Mouse (Mus musculus): Measurements from ENCODE around the gene Col4a3. TPM values are rescaled to one million over a fixed set of nuclear protein-coding genes. Genes with fewer than 3 reads are reported as not detected.

Col4a3 gene
- polyA plus RNA-seq, 1 experiment: 2.5 TPM

- 50% methylated on average over 4 of the region's 4 CpGs for WGBS
- TF ChIP-seq CTCF (IDR thresholded peaks at IDR 0.05; ENCODE audit: control insufficient read depth, insufficient read depth, low read length) (no peak), POLR2A (IDR thresholded peaks at IDR 0.05; ENCODE audit: borderline replicate concordance, control insufficient read depth, low read depth, low read length) (no peak)
- no peak overlapping the region for H3K27ac ChIP-seq (ENCODE audit: control insufficient read depth, insufficient read depth, low read depth, low read length, poor library complexity)
- H3K4me1 ChIP-seq (ENCODE audit: control insufficient read depth, insufficient read depth, low read length): no peaks in the 10 kb centered on the region
- H3K4me3 ChIP-seq (replicated peaks; ENCODE audit: control insufficient read depth, low read depth, low read length): no peak overlapping the region
These were observed 3.5 kb downstream of the Col4a3 start for GRCm38 (mm10) chr1:82590266-82590665.

DNA sequence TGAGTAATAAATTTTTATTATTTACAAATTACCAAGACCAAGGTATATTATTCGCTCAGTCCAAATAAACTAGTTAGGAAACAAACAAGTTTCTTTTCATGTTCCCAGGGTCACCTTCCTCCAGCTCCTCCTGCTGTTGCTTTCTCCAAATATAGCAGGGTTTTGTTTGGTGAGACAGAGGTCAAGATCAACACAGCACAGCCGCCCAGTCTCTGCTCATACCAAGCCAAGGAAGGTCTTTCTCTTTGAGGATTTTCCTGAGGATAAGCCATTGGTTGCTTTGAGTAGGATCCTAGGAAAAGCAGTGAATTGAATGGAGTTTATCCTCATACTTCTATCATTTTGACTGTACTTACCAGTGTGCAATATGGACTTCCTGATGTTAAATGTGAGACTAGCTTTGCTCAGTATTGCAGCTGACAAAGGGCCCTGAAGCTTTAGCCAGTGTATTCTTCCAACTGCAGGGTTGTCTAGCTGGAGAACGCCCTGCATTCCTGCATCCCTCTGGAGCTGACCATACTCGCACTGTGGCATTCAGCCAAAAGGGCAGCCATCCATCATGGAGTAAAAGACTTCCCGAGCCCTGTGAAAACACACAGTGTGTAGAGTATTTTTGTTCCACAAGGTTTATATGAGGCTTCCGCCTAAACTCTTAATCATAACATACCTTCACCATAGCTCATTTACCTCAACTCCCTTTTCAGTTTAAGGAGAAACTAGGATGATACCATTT, 10.3 kb downstream of the Col4a3 start:
- TF ChIP-seq CTCF (IDR thresholded peaks at IDR 0.05; ENCODE audit: control insufficient read depth, insufficient read depth, low read length) (no peak), POLR2A (IDR thresholded peaks at IDR 0.05; ENCODE audit: borderline replicate concordance, control insufficient read depth, low read depth, low read length) (no peak)
- 64% methylated on average over 6 of the region's 6 CpGs for WGBS
- no peak overlapping the region for H3K27ac ChIP-seq (ENCODE audit: control insufficient read depth, insufficient read depth, low read depth, low read length, poor library complexity)
- H3K4me3 ChIP-seq (replicated peaks; ENCODE audit: control insufficient read depth, low read depth, low read length): no peak overlapping the region
- H3K4me1 ChIP-seq (ENCODE audit: control insufficient read depth, insufficient read depth, low read length): no peaks in the 10 kb centered on the region

GRCm38 (mm10) chr1:82603198-82603950, 16.7 kb downstream of the Col4a3 start:
- TF ChIP-seq POLR2A (IDR thresholded peaks at IDR 0.05; ENCODE audit: borderline replicate concordance, control insufficient read depth, low read depth, low read length) (no peak), CTCF (IDR thresholded peaks at IDR 0.05; ENCODE audit: control insufficient read depth, insufficient read depth, low read length) (no peak)
- H3K27ac ChIP-seq (ENCODE audit: control insufficient read depth, insufficient read depth, low read depth, low read length, poor library complexity): no peak overlapping the region
- no peaks in the 10 kb centered on the region for H3K4me1 ChIP-seq (ENCODE audit: control insufficient read depth, insufficient read depth, low read length)
- no peak overlapping the region for H3K4me3 ChIP-seq (replicated peaks; ENCODE audit: control insufficient read depth, low read depth, low read length)
- WGBS: 71% methylated on average over 7 of the region's 7 CpGs

- 77% methylated on average over 7 of the region's 7 CpGs for WGBS
- Histone ChIP-seq H3K27ac (ENCODE audit: control insufficient read depth, insufficient read depth, low read depth, low read length, poor library complexity) (no peak overlapping the region), H3K4me3 (replicated peaks; ENCODE audit: control insufficient read depth, low read depth, low read length) (no peak overlapping the region), H3K4me1 (ENCODE audit: control insufficient read depth, insufficient read depth, low read length) (no peaks in the 10 kb centered on the region)
- no peak for TF ChIP-seq POLR2A (IDR thresholded peaks at IDR 0.05; ENCODE audit: borderline replicate concordance, control insufficient read depth, low read depth, low read length)
These were observed 18.6 kb downstream of the Col4a3 start for GRCm38 (mm10) chr1:82605347-82605746.

DNA sequence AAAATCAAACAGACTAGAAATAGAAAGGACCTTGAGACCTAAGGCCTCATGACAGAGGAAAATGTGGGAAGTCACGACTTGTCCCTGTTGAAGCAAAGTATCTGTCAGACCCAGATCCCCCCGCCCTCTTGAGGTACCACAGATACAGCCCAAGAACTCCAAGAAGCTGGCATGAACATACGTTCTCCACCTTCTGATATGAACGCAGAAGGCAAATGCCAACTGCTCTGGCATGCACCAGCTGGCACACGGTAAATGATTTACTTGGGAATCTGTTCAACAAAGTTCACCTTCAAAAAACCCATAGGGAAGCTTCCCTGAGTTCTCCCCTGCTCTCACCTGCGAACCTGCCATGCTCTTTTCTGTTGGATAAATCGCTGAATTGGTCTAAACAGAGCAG, 19.1 kb downstream of the Col4a3 start:
- no peak for TF ChIP-seq CTCF (IDR thresholded peaks at IDR 0.05; ENCODE audit: control insufficient read depth, insufficient read depth, low read length)
- TF ChIP-seq POLR2A (IDR thresholded peaks at IDR 0.05; ENCODE audit: borderline replicate concordance, control insufficient read depth, low read depth, low read length): no peak
- 75% methylated on average over 7 of the region's 7 CpGs for WGBS
- Histone ChIP-seq H3K27ac (ENCODE audit: control insufficient read depth, insufficient read depth, low read depth, low read length, poor library complexity) (no peak overlapping the region), H3K4me1 (ENCODE audit: control insufficient read depth, insufficient read depth, low read length) (no peaks in the 10 kb centered on the region), H3K4me3 (replicated peaks; ENCODE audit: control insufficient read depth, low read depth, low read length) (no peak overlapping the region)

GRCm38 (mm10) chr1:82608646-82609262, 22.0 kb downstream of the Col4a3 start:
- Histone ChIP-seq H3K27ac (ENCODE audit: control insufficient read depth, insufficient read depth, low read depth, low read length, poor library complexity) (no peak overlapping the region), H3K4me3 (replicated peaks; ENCODE audit: control insufficient read depth, low read depth, low read length) (no peak overlapping the region), H3K4me1 (ENCODE audit: control insufficient read depth, insufficient read depth, low read length) (no peaks in the 10 kb centered on the region)
- 55% methylated on average over 9 of the region's 9 CpGs for WGBS
- TF ChIP-seq POLR2A (IDR thresholded peaks at IDR 0.05; ENCODE audit: borderline replicate concordance, control insufficient read depth, low read depth, low read length) (no peak), CTCF (IDR thresholded peaks at IDR 0.05; ENCODE audit: control insufficient read depth, insufficient read depth, low read length) (no peak)

DNA sequence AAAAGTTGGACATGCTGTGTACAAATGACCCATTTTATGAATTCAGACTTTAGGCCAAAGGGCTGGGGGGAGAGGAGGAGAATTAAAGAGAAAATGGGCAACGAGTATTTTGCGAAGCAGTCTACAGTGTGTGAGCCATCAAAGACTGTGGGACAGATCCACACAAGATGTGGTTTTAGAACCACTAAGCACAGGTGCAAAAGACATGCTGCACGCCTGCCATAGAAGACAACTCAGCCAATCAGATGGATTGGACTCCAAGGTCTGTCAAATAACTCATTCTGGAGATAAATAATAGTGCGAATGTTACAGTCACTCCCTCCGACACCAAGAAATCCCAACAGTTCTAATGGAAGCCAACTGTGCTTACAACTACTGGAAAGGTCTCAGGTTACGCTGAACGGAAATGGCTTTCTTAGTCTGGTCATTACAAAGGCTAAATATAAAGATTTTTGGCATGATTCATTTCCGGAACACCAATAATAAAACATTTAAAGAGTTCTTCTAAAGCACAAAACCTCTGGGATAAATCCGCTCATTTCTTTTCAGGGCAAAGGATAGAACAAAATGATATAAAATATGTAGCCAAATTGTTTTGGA, 25.4 kb downstream of the Col4a3 start:
- H3K4me3 ChIP-seq (replicated peaks; ENCODE audit: control insufficient read depth, low read depth, low read length): no peak overlapping the region
- WGBS: 85% methylated on average over 9 of the region's 9 CpGs
- H3K4me1 ChIP-seq (ENCODE audit: control insufficient read depth, insufficient read depth, low read length): no peaks in the 10 kb centered on the region
- TF ChIP-seq CTCF (IDR thresholded peaks at IDR 0.05; ENCODE audit: control insufficient read depth, insufficient read depth, low read length) (no peak), POLR2A (IDR thresholded peaks at IDR 0.05; ENCODE audit: borderline replicate concordance, control insufficient read depth, low read depth, low read length) (no peak)
- H3K27ac ChIP-seq (ENCODE audit: control insufficient read depth, insufficient read depth, low read depth, low read length, poor library complexity): no peak overlapping the region

DNA sequence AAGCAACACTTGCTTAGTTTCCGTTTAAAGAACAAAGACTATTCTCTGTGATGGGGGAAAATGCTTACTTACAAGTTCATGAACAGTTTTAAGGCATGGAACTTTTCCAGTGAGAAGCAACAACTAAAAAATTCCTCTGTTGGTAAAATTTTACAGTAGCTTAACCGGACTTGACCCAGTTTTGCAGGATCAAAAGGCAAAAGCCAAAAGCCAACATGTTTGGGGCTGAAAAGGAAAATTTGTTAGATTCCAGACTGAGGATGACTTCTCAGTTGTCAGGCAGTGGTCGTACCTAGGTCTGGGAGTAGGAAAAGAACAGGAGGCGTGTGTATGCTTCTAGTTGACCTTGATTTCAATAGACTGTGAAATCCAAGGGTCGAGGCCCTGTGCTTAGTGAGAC, 31.3 kb downstream of the Col4a3 start:
- TF ChIP-seq POLR2A (IDR thresholded peaks at IDR 0.05; ENCODE audit: borderline replicate concordance, control insufficient read depth, low read depth, low read length): no peak
- no peak for TF ChIP-seq CTCF (IDR thresholded peaks at IDR 0.05; ENCODE audit: control insufficient read depth, insufficient read depth, low read length)
- Histone ChIP-seq H3K27ac (ENCODE audit: control insufficient read depth, insufficient read depth, low read depth, low read length, poor library complexity) (no peak overlapping the region), H3K4me1 (ENCODE audit: control insufficient read depth, insufficient read depth, low read length) (no peaks in the 10 kb centered on the region), H3K4me3 (replicated peaks; ENCODE audit: control insufficient read depth, low read depth, low read length) (no peak overlapping the region)
- 70% methylated on average over 5 of the region's 5 CpGs for WGBS

Data from bone marrow, adult 2 months (tissue).